Mouse (Mus musculus): ENCODE measurements around the gene Ifit1bl1. TPM values are rescaled to one million over a fixed set of nuclear protein-coding genes. Genes with fewer than 3 reads are reported as not detected.
"Not testable (repeated sequence)": the region's sequence is repeated elsewhere in the genome, so short reads cannot be mapped to it uniquely, and the experiment has no call there.

The Ifit1bl1 gene
- total RNA-seq, 2 experiments from 2014 or later = 1.9 to 2.4 TPM

GRCm38 (mm10) chr19:34605472-34605871 lies 3.7 kb upstream of the Ifit1bl1 start:
- DNase-seq (ENCODE audit: extremely low spot score in 1 of 2, low spot score in 2 of 2) = no peak
- H3K4me3 ChIP-seq = no peak overlapping the region
- no peak overlapping the region for H3K27ac ChIP-seq
- no peak for TF ChIP-seq CTCF (IDR thresholded peaks at IDR 0.05)
- intact Hi-C loops (cut with DNase I) = no loop called here

- H3K4me3 ChIP-seq; DNase-seq (ENCODE audit: extremely low spot score in 1 of 2, low spot score in 2 of 2); intact Hi-C loops (cut with DNase I); H3K27ac ChIP-seq: not testable (repeated sequence)
These were observed 2.5 kb downstream of the Ifit1bl1 start for GRCm38 (mm10) chr19:34599250-34599649.

- Histone ChIP-seq H3K27ac (no peak overlapping the region), H3K4me3 (no peak overlapping the region)
- no peak for DNase-seq (ENCODE audit: extremely low spot score in 1 of 2, low spot score in 2 of 2)
- no peak for TF ChIP-seq CTCF (IDR thresholded peaks at IDR 0.05)
- intact Hi-C loops (cut with DNase I) = no loop called here
These were observed 3.4 kb downstream of the Ifit1bl1 start for GRCm38 (mm10) chr19:34598341-34598740.

GRCm38 (mm10) chr19:34596811-34597210 lies 4.9 kb downstream of the Ifit1bl1 start:
- intact Hi-C loops (cut with DNase I) = no loop called here
- H3K4me3 ChIP-seq = no peak overlapping the region
- TF ChIP-seq CTCF (IDR thresholded peaks at IDR 0.05) = no peak
- DNase-seq (ENCODE audit: extremely low spot score in 1 of 2, low spot score in 2 of 2) = no peak
- no peak overlapping the region for H3K27ac ChIP-seq

GRCm38 (mm10) chr19:34594523-34594922 lies 7.2 kb downstream of the Ifit1bl1 start:
- H3K4me3 ChIP-seq; DNase-seq (ENCODE audit: extremely low spot score in 1 of 2, low spot score in 2 of 2); intact Hi-C loops (cut with DNase I); H3K27ac ChIP-seq: not testable (repeated sequence)

- TF ChIP-seq CTCF (IDR thresholded peaks at IDR 0.05) = no peak
These were observed 8.3 kb downstream of the Ifit1bl1 start for GRCm38 (mm10) chr19:34593456-34593855.

GRCm38 (mm10) chr19:34588959-34589358 lies 12.8 kb downstream of the Ifit1bl1 start:
- peak; percentile 42 for TF ChIP-seq CTCF (IDR thresholded peaks at IDR 0.05)
- DNase-seq (ENCODE audit: extremely low spot score in 1 of 2, low spot score in 2 of 2) = no peak
- Histone ChIP-seq H3K4me3 (no peak overlapping the region), H3K27ac (no peak overlapping the region)
- intact Hi-C loops (cut with DNase I) = no loop called here

More at GRCm38 (mm10) chr19:34593456-34593855, 8.3 kb downstream of the Ifit1bl1 start:
- no peak for DNase-seq (ENCODE audit: extremely low spot score in 1 of 2, low spot score in 2 of 2)
- Histone ChIP-seq H3K27ac (no peak overlapping the region), H3K4me3 (no peak overlapping the region)
- intact Hi-C loops (cut with DNase I) = no loop called here

- intact Hi-C loops (cut with DNase I); H3K27ac ChIP-seq; H3K4me3 ChIP-seq; DNase-seq (ENCODE audit: extremely low spot score in 1 of 2, low spot score in 2 of 2): not testable (repeated sequence)
These were observed 13.7 kb downstream of the Ifit1bl1 start for GRCm38 (mm10) chr19:34587898-34588692.

- TF ChIP-seq CTCF (IDR thresholded peaks at IDR 0.05) = peak; percentile 30
- H3K4me3 ChIP-seq; H3K27ac ChIP-seq; DNase-seq (ENCODE audit: extremely low spot score in 1 of 2, low spot score in 2 of 2): not testable (repeated sequence)
- intact Hi-C loops (cut with DNase I) = loop anchor here (1.0 kb wide), 1 partner anchor 23 kb away; no protein-coding TSS in a partner anchor
These were observed 15.9 kb downstream of the Ifit1bl1 start for GRCm38 (mm10) chr19:34585740-34586458.

- intact Hi-C loops (cut with DNase I); H3K4me3 ChIP-seq; DNase-seq (ENCODE audit: extremely low spot score in 1 of 2, low spot score in 2 of 2); H3K27ac ChIP-seq: not testable (repeated sequence)
These were observed 18.5 kb downstream of the Ifit1bl1 start, which contains the start of gene Ifit3 for GRCm38 (mm10) chr19:34583126-34583766. Ifit3 (plus strand) TSS chr19:34583531.

- intact Hi-C loops (cut with DNase I) = loop anchor here (1.0 kb wide), 1 partner anchor 24 kb away; no protein-coding TSS in a partner anchor
- not testable (repeated sequence) for DNase-seq (ENCODE audit: extremely low spot score in 1 of 2, low spot score in 2 of 2); H3K4me3 ChIP-seq; H3K27ac ChIP-seq
These were observed 19.1 kb downstream of the Ifit1bl1 start for GRCm38 (mm10) chr19:34582696-34583095.

- intact Hi-C loops (cut with DNase I) = no loop called here
- Histone ChIP-seq H3K4me3 (no peak overlapping the region), H3K27ac (no peak overlapping the region)
- no peak for TF ChIP-seq CTCF (IDR thresholded peaks at IDR 0.05)
- DNase-seq (ENCODE audit: extremely low spot score in 1 of 2, low spot score in 2 of 2) = no peak
These were observed 24.6 kb downstream of the Ifit1bl1 start for GRCm38 (mm10) chr19:34577121-34577520.

Measured in left cerebral cortex, adult 2 months (tissue).